Mouse (Mus musculus) T-helper 17 cell (primary cell): ENCODE results near the gene Ttc5.
"Not testable (repeated sequence)": the region's sequence is repeated elsewhere in the genome, so short reads cannot be mapped to it uniquely, and the experiment has no call there.

Source experiments
- in situ Hi-C, 2 experiments: fragments of 300-600 bp; cut with MboI, MseI; formaldehyde crosslinking; loops; 1 replicate in 1 of 2; 2 replicates in 1 of 2; pipeline ENCODE4 v1.15.1; 2025; ENCODE audit warnings: high pct_unique_total_duplicates in 2 of 2

The Ttc5 gene

DNA sequence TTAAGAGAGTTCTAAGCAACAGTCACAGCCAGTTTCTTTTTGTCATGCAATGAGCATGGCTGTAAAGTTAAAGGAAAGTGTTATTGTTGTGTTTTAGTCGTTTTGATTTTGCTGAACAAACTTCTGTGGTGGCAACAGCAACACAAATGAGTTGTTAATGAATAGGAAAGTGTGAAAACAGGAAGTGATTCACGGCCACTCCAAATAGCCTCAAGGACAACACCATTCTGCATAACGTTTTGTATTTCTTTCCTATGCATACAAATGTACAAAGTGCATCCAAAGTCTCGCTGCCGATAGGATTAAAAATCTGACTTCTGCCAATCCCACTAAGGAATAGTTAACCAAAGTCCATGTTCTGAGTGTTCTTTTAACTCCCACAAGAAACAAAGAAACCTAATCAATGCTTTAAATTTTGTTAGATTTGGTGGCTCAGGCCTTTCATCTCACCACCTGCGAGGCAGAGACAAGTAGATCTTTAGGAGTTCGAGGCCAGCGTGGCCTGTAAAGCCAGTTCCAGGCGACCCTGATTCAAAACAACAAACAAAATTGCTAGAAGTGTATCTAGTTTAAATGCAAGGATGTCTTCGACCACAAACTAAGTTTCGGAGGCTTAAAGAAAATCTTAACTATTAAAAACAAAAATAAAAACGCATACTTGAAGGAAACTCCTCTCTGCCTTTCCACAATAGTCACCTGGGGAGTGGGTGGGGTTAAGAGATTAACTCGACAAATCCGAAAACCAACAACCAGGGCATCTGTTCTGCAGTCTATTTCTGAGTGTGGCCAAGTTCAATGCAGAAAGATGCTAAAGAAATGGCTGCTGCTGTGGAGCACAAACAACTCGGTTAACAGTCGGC lies 698 bp downstream of the Ttc5 start:
- in situ Hi-C loops = loop anchor here (25.0 kb wide), 2 partner anchors 1597 to 1722 kb away; partner anchors contain the start of genes Ap5m1 (in 1 of the 2) and Exoc5 (in 1 of the 2)

DNA sequence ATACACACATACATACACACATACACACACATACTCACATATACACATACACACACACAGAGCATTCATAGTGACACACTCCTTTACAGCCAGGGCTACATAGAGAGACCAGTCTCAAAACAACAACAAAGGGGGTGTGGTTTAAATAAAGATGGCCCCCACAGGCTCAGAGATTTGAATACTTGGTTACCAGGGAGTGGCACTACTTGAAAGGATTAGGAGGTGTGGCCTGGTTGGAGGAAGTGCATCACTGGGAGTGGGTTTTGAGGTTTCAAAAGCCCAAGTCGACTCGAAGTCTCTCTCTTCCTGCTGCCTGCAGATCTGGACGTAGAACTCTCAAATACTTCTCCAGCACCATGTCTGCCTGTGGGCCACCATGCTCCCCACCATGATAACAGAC lies 3.2 kb downstream of the Ttc5 start:
- in situ Hi-C loops = loop anchor here (25.0 kb wide), 2 partner anchors 1595 to 1720 kb away; partner anchors contain the start of genes Ap5m1 (in 1 of the 2) and Exoc5 (in 1 of the 2)

DNA sequence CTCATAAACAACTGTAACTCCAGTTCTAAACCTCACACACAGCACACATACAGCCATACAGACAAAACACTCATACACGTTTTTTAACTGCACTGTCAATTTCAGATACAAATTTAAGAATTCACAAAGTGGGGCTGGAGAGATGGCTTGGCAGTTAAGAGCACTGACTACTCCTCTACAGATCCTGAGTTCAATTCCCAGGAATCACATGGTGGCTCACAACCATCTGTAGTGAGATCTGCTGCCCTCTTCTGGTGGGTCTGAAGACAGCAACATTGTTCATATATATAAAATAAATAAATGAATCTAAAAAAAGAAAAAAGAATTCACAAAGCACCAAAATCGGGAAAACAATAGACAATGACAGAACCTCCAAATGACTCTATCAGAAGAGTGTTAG lies 14.0 kb downstream of the Ttc5 start:
- in situ Hi-C loops = loop anchor here (10.0 to 25.0 kb wide), 2 partner anchors 707 to 709 kb away; no protein-coding TSS in a partner anchor

DNA sequence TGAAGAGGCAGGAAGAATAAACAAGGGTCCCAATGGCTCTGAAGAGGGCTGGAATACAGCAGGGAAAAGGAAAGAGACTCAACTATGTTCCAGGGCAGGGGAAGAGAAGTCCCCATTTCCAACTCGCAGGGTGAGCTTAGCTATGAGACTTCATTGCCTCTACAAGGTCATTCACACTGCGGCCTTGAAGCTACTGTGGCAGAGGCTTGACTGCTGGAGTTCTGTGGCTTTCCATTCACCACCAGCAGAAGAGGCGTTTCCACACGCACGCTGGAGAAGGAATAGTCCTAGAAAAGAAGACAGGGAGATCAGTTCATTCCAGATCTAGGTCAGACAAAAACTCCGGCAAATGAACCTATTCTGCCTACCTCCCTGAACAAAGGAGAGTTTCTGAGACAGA lies 19.6 kb downstream of the Ttc5 start:
- in situ Hi-C loops = loop anchor here in 1 of 2 experiments (10.0 to 25.0 kb wide), 2 partner anchors 703 to 1551 kb away; no protein-coding TSS in a partner anchor

DNA sequence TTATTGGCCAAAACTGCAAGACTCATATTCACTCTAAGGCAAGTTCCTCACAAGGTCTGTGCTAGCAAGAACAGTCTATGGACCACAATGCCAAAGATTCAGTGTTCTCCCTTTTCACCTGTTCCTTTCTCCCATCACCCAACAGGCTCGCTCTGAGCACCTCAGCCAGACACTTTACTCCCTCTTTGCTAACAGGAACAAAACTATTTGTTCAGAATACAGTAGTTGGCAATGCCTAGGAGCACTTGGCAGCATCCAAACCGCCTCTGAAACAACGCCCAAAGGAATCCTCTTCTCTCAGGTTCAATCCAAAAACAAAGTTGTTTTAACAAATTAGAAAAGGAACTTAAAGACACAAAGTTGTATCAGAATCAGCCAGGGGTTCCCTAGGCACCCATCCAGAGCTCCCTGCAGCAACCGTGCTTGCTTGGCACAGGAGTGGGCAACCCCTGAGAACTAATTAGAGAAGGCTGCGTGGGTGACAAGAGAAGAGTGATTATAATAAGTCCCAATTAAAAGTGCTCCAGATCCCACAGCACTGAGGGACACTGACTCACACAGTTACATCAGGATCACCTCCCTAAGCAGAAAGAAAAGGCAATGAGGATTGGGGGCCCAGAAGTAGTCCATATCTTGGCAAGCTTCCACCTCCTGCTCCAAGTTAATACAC lies 26.8 kb downstream of the Ttc5 start:
- in situ Hi-C loops = loop anchor here in 1 of 2 experiments (25.0 kb wide), 1 partner anchor 696 kb away; no protein-coding TSS in a partner anchor

DNA sequence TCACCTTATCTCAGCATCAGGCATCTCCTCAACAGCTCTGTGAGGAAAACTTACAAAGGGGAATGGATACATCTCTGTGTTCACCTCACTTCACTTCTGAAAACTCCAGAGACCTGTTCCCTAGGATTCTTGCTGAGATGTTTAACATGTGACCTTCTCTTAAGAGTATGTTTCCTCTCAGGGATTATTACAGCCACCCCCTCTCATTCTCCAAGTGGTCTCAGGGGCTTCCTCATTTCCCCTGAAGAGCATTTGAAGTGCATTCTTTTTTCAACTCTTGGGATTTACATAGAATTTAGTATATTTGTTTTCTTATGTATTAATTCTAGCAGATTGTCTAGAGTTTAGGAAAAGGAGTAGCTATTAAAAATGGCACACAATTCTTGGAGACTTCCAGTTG lies 40.3 kb downstream of the Ttc5 start, which contains the start of gene Olfr749:
Olfr749 (minus strand) TSS at position 101 of the 400 bp plus-strand sequence.
- in situ Hi-C loops = no loop called here

DNA sequence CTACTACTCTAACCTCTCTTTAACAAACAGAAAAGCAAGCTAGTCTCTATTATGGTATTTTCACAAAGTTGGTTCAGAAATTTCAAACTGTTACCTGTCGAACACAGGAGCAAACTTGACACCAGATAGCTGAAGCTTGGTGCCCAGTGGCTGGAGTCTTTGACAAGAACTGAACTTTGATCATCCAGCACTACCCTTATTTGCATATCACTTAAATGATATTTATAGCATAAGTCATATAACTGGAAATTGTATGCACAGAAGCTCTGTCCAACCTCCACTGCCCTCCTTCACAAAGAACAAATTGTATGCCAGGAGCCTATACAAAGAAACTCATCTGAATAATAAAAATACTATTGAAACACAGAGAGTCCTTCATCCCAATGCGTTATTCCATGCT lies 43.7 kb downstream of the Ttc5 start:
- in situ Hi-C loops = no loop called here

DNA sequence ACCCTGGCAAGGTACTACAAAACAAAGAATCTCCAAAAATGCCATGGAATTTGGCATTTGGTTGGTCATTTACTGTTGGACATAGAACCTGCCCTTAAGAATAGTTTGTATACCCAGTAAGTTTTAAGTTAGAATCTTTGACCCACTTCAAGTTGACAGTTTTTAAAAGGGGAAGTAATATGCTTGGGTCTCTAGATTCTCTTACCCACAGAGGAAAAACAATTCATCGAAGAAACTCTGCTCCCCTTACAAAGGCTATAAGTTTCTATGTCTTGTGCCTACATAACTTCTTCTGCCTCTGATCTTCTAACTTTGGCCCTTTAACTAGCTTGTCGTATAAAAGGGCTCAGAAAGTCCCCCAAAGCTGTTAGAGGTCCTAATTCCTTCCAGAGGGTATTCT lies 45.0 kb downstream of the Ttc5 start:
- in situ Hi-C loops = no loop called here

DNA sequence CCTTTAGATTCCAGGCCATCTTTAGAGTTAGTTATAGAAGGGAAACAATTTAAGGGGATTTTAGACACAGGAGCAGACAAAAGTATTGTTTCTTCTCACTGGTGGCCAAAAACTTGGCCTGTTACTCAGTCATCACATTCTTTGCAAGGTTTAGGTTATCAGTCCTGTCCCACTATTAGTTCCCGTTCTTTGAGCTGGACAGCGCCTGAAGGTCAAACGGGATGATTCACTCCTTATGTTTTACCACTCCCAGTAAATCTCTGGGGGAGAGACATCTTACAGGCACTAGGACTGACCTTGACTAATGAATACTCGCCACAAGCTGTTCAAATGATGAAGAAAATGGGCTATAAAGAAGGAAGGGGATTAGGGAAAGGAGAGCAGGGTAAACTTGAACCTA lies 62.9 kb downstream of the Ttc5 start:
- in situ Hi-C loops = not testable (repeated sequence)

DNA sequence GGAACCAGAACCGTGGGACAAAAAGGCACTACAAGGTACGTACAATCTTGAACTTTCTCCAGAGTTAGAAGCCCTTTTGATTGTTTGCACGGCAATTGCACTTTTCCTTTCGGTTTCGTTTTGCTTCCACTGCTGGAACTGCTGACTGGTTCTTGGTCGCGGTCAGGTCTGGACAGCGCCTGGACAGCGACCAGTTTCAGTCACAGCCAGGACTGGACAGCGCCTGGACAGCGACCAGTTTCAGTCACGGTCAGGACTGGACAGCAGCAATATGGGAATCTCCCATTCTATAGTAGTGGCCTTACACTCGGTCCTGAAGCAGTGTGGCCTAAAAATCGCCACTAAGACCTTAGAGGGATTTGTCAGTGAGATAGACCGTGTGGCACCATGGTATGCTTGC lies 65.4 kb downstream of the Ttc5 start:
- in situ Hi-C loops = not testable (repeated sequence)
